Mouse (Mus musculus): ENCODE measurements around the gene Asl. TPM values are rescaled to one million over a fixed set of nuclear protein-coding genes. Genes with fewer than 3 reads are reported as not detected.
"Not testable (repeated sequence)": the region's sequence is repeated elsewhere in the genome, so short reads cannot be mapped to it uniquely, and the experiment has no call there.

The Asl gene
- polyA plus RNA-seq, 1 experiment from 2014 or later = 55.7 TPM

GRCm38 (mm10) chr5:130041262-130041661, 12.2 kb upstream of the Asl start:
- WGBS = 80% methylated on average over 4 of the region's 4 CpGs
- Histone ChIP-seq H3K4me2 (ENCODE audit: low read length) (no peak overlapping the region), H3K27ac (ENCODE audit: low read depth) (no peak overlapping the region), H3K4me1 (replicated peaks; ENCODE audit: control insufficient read depth, insufficient read depth, low read length) (no peaks in the 10 kb centered on the region), H3K9ac (ENCODE audit: low read length) (no peak overlapping the region), H3K36me3 (ENCODE audit: control insufficient read depth, insufficient read depth, low read length) (peaks cover 51% of the 10 kb centered on the region), H3K4me3 (ENCODE audit: low read depth, low read length) (no peak overlapping the region), H3K27me3 (replicated peaks; ENCODE audit: control insufficient read depth, insufficient read depth, low read length) (no peaks in the 10 kb centered on the region), H3K9me3 (ENCODE audit: control insufficient read depth, low read length) (no peaks in the 10 kb centered on the region)
- no peak for ATAC-seq (replicated peaks; ENCODE audit: low FRiP score, low TSS enrichment, low read depth)
- no peak for DNase-seq (ENCODE audit: low spot score)

GRCm38 (mm10) chr5:130040797-130041196, 11.8 kb upstream of the Asl start:
- whole genome bisulfite sequencing = 86% methylated on average over 4 of the region's 4 CpGs
- DNase-seq (ENCODE audit: low spot score) (no peak), ATAC-seq (replicated peaks; ENCODE audit: low FRiP score, low TSS enrichment, low read depth) (no peak)
- Histone ChIP-seq H3K9me3 (ENCODE audit: control insufficient read depth, low read length) (no peaks in the 10 kb centered on the region), H3K27ac (ENCODE audit: low read depth) (no peak overlapping the region), H3K4me2 (ENCODE audit: low read length) (no peak overlapping the region), H3K36me3 (ENCODE audit: control insufficient read depth, insufficient read depth, low read length) (peaks cover 51% of the 10 kb centered on the region), H3K4me1 (replicated peaks; ENCODE audit: control insufficient read depth, insufficient read depth, low read length) (no peaks in the 10 kb centered on the region), H3K9ac (ENCODE audit: low read length) (no peak overlapping the region), H3K27me3 (replicated peaks; ENCODE audit: control insufficient read depth, insufficient read depth, low read length) (no peaks in the 10 kb centered on the region), H3K4me3 (ENCODE audit: low read depth, low read length) (no peak overlapping the region)

GRCm38 (mm10) chr5:130037752-130038455, 8.9 kb upstream of the Asl start:
- WGBS = 60% methylated on average over 19 of the region's 19 CpGs
- H3K9ac ChIP-seq (ENCODE audit: low read length) = no peak overlapping the region
- H3K27me3 ChIP-seq (replicated peaks; ENCODE audit: control insufficient read depth, insufficient read depth, low read length) = no peaks in the 10 kb centered on the region

GRCm38 (mm10) chr5:130036300-130036699, 7.3 kb upstream of the Asl start:
- not testable (repeated sequence) for H3K27ac ChIP-seq (ENCODE audit: low read depth); H3K4me3 ChIP-seq (ENCODE audit: low read depth, low read length); H3K4me1 ChIP-seq (replicated peaks; ENCODE audit: control insufficient read depth, insufficient read depth, low read length); H3K9ac ChIP-seq (ENCODE audit: low read length); DNase-seq (ENCODE audit: low spot score); H3K4me2 ChIP-seq (ENCODE audit: low read length); H3K27me3 ChIP-seq (replicated peaks; ENCODE audit: control insufficient read depth, insufficient read depth, low read length); ATAC-seq (replicated peaks; ENCODE audit: low FRiP score, low TSS enrichment, low read depth); H3K9me3 ChIP-seq (ENCODE audit: control insufficient read depth, low read length)
- H3K36me3 ChIP-seq (ENCODE audit: control insufficient read depth, insufficient read depth, low read length) = peaks cover 40% of the 10 kb centered on the region
- 73% methylated on average over 2 of the region's 2 CpGs for WGBS

More at GRCm38 (mm10) chr5:130037752-130038455, 8.9 kb upstream of the Asl start:
- no peaks in the 10 kb centered on the region for H3K9me3 ChIP-seq (ENCODE audit: control insufficient read depth, low read length)
- no peak overlapping the region for H3K27ac ChIP-seq (ENCODE audit: low read depth)
- peaks cover 56% of the 10 kb centered on the region for H3K36me3 ChIP-seq (ENCODE audit: control insufficient read depth, insufficient read depth, low read length)
- no peak overlapping the region for H3K4me2 ChIP-seq (ENCODE audit: low read length)
- H3K4me1 ChIP-seq (replicated peaks; ENCODE audit: control insufficient read depth, insufficient read depth, low read length) = no peaks in the 10 kb centered on the region
- no peak overlapping the region for H3K4me3 ChIP-seq (ENCODE audit: low read depth, low read length)
- ATAC-seq (replicated peaks; ENCODE audit: low FRiP score, low TSS enrichment, low read depth) = peak; percentile 66
- DNase-seq (ENCODE audit: low spot score) = peak; percentile 74

GRCm38 (mm10) chr5:130033869-130034268, 4.8 kb upstream of the Asl start:
- H3K4me2 ChIP-seq (ENCODE audit: low read length) = no peak overlapping the region
- ATAC-seq (replicated peaks; ENCODE audit: low FRiP score, low TSS enrichment, low read depth) = no peak
- no peak for DNase-seq (ENCODE audit: low spot score)
- no peaks in the 10 kb centered on the region for H3K9me3 ChIP-seq (ENCODE audit: control insufficient read depth, low read length)
- no peaks in the 10 kb centered on the region for H3K27me3 ChIP-seq (replicated peaks; ENCODE audit: control insufficient read depth, insufficient read depth, low read length)
- no peak overlapping the region for H3K4me3 ChIP-seq (ENCODE audit: low read depth, low read length)
- H3K9ac ChIP-seq (ENCODE audit: low read length) = no peak overlapping the region
- peaks cover 22% of the 10 kb centered on the region; the same call in 1 of the 2 replicates for H3K36me3 ChIP-seq (ENCODE audit: control insufficient read depth, insufficient read depth, low read length)
- WGBS = 71% methylated on average over 2 of the region's 2 CpGs
- H3K4me1 ChIP-seq (replicated peaks; ENCODE audit: control insufficient read depth, insufficient read depth, low read length) = no peaks in the 10 kb centered on the region; the same call in 1 of the 2 replicates
- no peak overlapping the region for H3K27ac ChIP-seq (ENCODE audit: low read depth)

GRCm38 (mm10) chr5:130031410-130032390, 2.7 kb upstream of the Asl start:
- H3K4me3 ChIP-seq (ENCODE audit: low read depth, low read length) = no peak overlapping the region
- H3K4me2 ChIP-seq (ENCODE audit: low read length) = no peak overlapping the region
- H3K36me3 ChIP-seq (ENCODE audit: control insufficient read depth, insufficient read depth, low read length) = peaks cover 9% of the 10 kb centered on the region; the same call in 1 of the 2 replicates
- no peaks in the 10 kb centered on the region for H3K27me3 ChIP-seq (replicated peaks; ENCODE audit: control insufficient read depth, insufficient read depth, low read length)
- H3K9me3 ChIP-seq (ENCODE audit: control insufficient read depth, low read length) = no peaks in the 10 kb centered on the region
- H3K9ac ChIP-seq (ENCODE audit: low read length) = no peak overlapping the region
- H3K4me1 ChIP-seq (replicated peaks; ENCODE audit: control insufficient read depth, insufficient read depth, low read length) = no peaks in the 10 kb centered on the region; the same call in 1 of the 2 replicates
- no peak overlapping the region for H3K27ac ChIP-seq (ENCODE audit: low read depth)
- DNase-seq (ENCODE audit: low spot score) (no peak), ATAC-seq (replicated peaks; ENCODE audit: low FRiP score, low TSS enrichment, low read depth) (no peak)
- 89% methylated on average over 19 of the region's 19 CpGs for WGBS

- Histone ChIP-seq H3K4me3 (ENCODE audit: low read depth, low read length) (no peak overlapping the region), H3K9me3 (ENCODE audit: control insufficient read depth, low read length) (no peaks in the 10 kb centered on the region), H3K4me1 (replicated peaks; ENCODE audit: control insufficient read depth, insufficient read depth, low read length) (peaks cover 2% of the 10 kb centered on the region; the same call in 1 of the 2 replicates), H3K36me3 (ENCODE audit: control insufficient read depth, insufficient read depth, low read length) (no peaks in the 10 kb centered on the region), H3K9ac (ENCODE audit: low read length) (no peak overlapping the region), H3K27ac (ENCODE audit: low read depth) (no peak overlapping the region), H3K4me2 (ENCODE audit: low read length) (no peak overlapping the region), H3K27me3 (replicated peaks; ENCODE audit: control insufficient read depth, insufficient read depth, low read length) (no peaks in the 10 kb centered on the region)
- WGBS = 76% methylated on average over 7 of the region's 7 CpGs
- no peak for DNase-seq (ENCODE audit: low spot score)
- no peak for ATAC-seq (replicated peaks; ENCODE audit: low FRiP score, low TSS enrichment, low read depth)
Observed at GRCm38 (mm10) chr5:130027696-130028095, 1.4 kb downstream of the Asl start.

- Histone ChIP-seq H3K4me3 (ENCODE audit: low read depth, low read length) (no peak overlapping the region), H3K27me3 (replicated peaks; ENCODE audit: control insufficient read depth, insufficient read depth, low read length) (no peaks in the 10 kb centered on the region), H3K4me2 (ENCODE audit: low read length) (no peak overlapping the region), H3K9me3 (ENCODE audit: control insufficient read depth, low read length) (no peaks in the 10 kb centered on the region), H3K9ac (ENCODE audit: low read length) (no peak overlapping the region), H3K36me3 (ENCODE audit: control insufficient read depth, insufficient read depth, low read length) (no peaks in the 10 kb centered on the region), H3K4me1 (replicated peaks; ENCODE audit: control insufficient read depth, insufficient read depth, low read length) (peaks cover 2% of the 10 kb centered on the region; the same call in 1 of the 2 replicates), H3K27ac (ENCODE audit: low read depth) (no peak overlapping the region)
- DNase-seq (ENCODE audit: low spot score) = no peak
- no peak for ATAC-seq (replicated peaks; ENCODE audit: low FRiP score, low TSS enrichment, low read depth)
- WGBS = 63% methylated on average over 5 of the region's 5 CpGs
Observed at GRCm38 (mm10) chr5:130027134-130027533, 1.9 kb downstream of the Asl start.
